In genomic region chr16:74412471-74413291, GRCm38 (mm10) we compare ENCODE assay signal across 7 mouse cellular contexts. TPM values are rescaled to one million over a fixed set of nuclear protein-coding genes. Genes with fewer than 3 reads are reported as not detected.
A peak's percentile ranks its signal among the peaks of the same experiment; 100 is the strongest.
DNase-seq lines count a peak whose midpoint lies in the region; ATAC-seq and TF ChIP-seq lines count a peak whose summit lies in the region.

No protein-coding gene starts in this region.

- H3K27ac ChIP-seq in cerebellum, adult 2 months (ENCODE audit: insufficient read depth, low read length), result no peak overlapping the region
- peak overlapping the region; percentile 92 for H3K27ac ChIP-seq in embryonic facial prominence, embryonic 15.5 days (replicated peaks)
- no peak overlapping the region for H3K27ac ChIP-seq in heart, embryonic 16.5 days (ENCODE audit: low read length)
- H3K27ac ChIP-seq in liver, embryonic 13.5 days, result no peak overlapping the region
- H3K27ac ChIP-seq in neural tube, embryonic 14.5 days (ENCODE audit: low read depth, low read length), result peak overlapping the region; percentile 91

- WGBS in cerebellum, adult 2 months, result 1% methylated on average over 20 of the region's 20 CpGs
- under 1% methylated on average over 20 of the region's 20 CpGs for WGBS in embryonic facial prominence, embryonic 15.5 days
- under 1% methylated on average over 20 of the region's 20 CpGs for WGBS in heart, embryonic 16.5 days
- WGBS in liver, embryonic 13.5 days (ENCODE audit: insufficient replicate concordance), result 1% methylated on average over 20 of the region's 20 CpGs
- under 1% methylated on average over 20 of the region's 20 CpGs for WGBS in neural tube, embryonic 14.5 days

- peak overlapping the region; percentile 91 for H3K4me3 ChIP-seq in cerebellum, adult 2 months (replicated peaks; ENCODE audit: insufficient read depth, low read depth, low read length)
- peak overlapping the region; percentile 75 for H3K4me3 ChIP-seq in embryonic facial prominence, embryonic 15.5 days (replicated peaks)
- H3K4me3 ChIP-seq in heart, embryonic 16.5 days (ENCODE audit: low read length), result peak overlapping the region; percentile 49
- H3K4me3 ChIP-seq in liver, embryonic 13.5 days (replicated peaks), result peak overlapping the region; percentile 46
- peak overlapping the region; percentile 60 for H3K4me3 ChIP-seq in neural tube, embryonic 14.5 days (ENCODE audit: low read depth, low read length)

- no peaks in the 10 kb centered on the region for H3K4me1 ChIP-seq in cerebellum, adult 2 months (ENCODE audit: control insufficient read depth, insufficient read depth, low read length)
- H3K4me1 ChIP-seq in embryonic facial prominence, embryonic 15.5 days, result no peaks in the 10 kb centered on the region
- peaks cover 10% of the 10 kb centered on the region for H3K4me1 ChIP-seq in heart, embryonic 16.5 days (ENCODE audit: control insufficient read depth, insufficient read depth, low read length)
- H3K4me1 ChIP-seq in liver, embryonic 13.5 days (replicated peaks), result no peaks in the 10 kb centered on the region
- no peaks in the 10 kb centered on the region for H3K4me1 ChIP-seq in neural tube, embryonic 14.5 days (ENCODE audit: control insufficient read depth, insufficient read depth, low read length)

- no peaks in the 10 kb centered on the region for H3K27me3 ChIP-seq in cerebellum, adult 2 months (ENCODE audit: control insufficient read depth, insufficient read depth, low read length)
- no peaks in the 10 kb centered on the region for H3K27me3 ChIP-seq in embryonic facial prominence, embryonic 15.5 days
- H3K27me3 ChIP-seq in heart, embryonic 16.5 days (ENCODE audit: control insufficient read depth, insufficient read depth, low read length), result peaks cover 6% of the 10 kb centered on the region
- peaks cover 34% of the 10 kb centered on the region for H3K27me3 ChIP-seq in liver, embryonic 13.5 days
- no peaks in the 10 kb centered on the region for H3K27me3 ChIP-seq in neural tube, embryonic 14.5 days (ENCODE audit: control insufficient read depth, insufficient read depth, low read length)

- H3K9me3 ChIP-seq in embryonic facial prominence, embryonic 15.5 days (replicated peaks), result no peaks in the 10 kb centered on the region
- H3K9me3 ChIP-seq in heart, embryonic 16.5 days (replicated peaks; ENCODE audit: control insufficient read depth, low read length), result no peaks in the 10 kb centered on the region
- no peaks in the 10 kb centered on the region for H3K9me3 ChIP-seq in liver, embryonic 13.5 days (replicated peaks)
- H3K9me3 ChIP-seq in neural tube, embryonic 14.5 days (ENCODE audit: control insufficient read depth, low read length), result no peaks in the 10 kb centered on the region

- no peak for ATAC-seq in embryonic facial prominence, embryonic 15.5 days (ENCODE audit: insufficient number of reproducible peaks, low FRiP score, low TSS enrichment, low read depth)
- peak; percentile 35; the same call in 1 of the 2 replicates for ATAC-seq in heart, embryonic 16.5 days (replicated peaks; ENCODE audit: extremely low read depth, insufficient read depth, low FRiP score)
- ATAC-seq in liver, embryonic 13.5 days (ENCODE audit: low read depth), result no peak
- peak; percentile 59; the same call in 1 of the 2 replicates for ATAC-seq in neural tube, embryonic 14.5 days (ENCODE audit: low read depth)
- ATAC-seq in monocyte, adult 5-6 weeks (replicated peaks; ENCODE audit: insufficient number of reproducible peaks, low FRiP score, low TSS enrichment, poor library complexity, severe bottlenecking), result no peak

- no peak overlapping the region for H3K9ac ChIP-seq in embryonic facial prominence, embryonic 15.5 days
- no peak overlapping the region; the same call in 1 of the 2 replicates for H3K9ac ChIP-seq in heart, embryonic 16.5 days (ENCODE audit: low read length)
- no peak overlapping the region for H3K9ac ChIP-seq in liver, embryonic 13.5 days
- H3K9ac ChIP-seq in neural tube, embryonic 14.5 days (replicated peaks; ENCODE audit: low read depth, low read length), result peak overlapping the region; percentile 41

- no peaks in the 10 kb centered on the region for H3K36me3 ChIP-seq in embryonic facial prominence, embryonic 15.5 days
- H3K36me3 ChIP-seq in heart, embryonic 16.5 days (ENCODE audit: control insufficient read depth, insufficient read depth), result no peaks in the 10 kb centered on the region
- no peaks in the 10 kb centered on the region for H3K36me3 ChIP-seq in liver, embryonic 13.5 days
- H3K36me3 ChIP-seq in neural tube, embryonic 14.5 days (ENCODE audit: control insufficient read depth, insufficient read depth, low read length), result no peaks in the 10 kb centered on the region

- peak overlapping the region; percentile 65 for H3K4me2 ChIP-seq in embryonic facial prominence, embryonic 15.5 days (replicated peaks)
- peak overlapping the region; percentile 92 for H3K4me2 ChIP-seq in heart, embryonic 16.5 days (ENCODE audit: low read depth, low read length)
- peak overlapping the region; percentile 59 for H3K4me2 ChIP-seq in liver, embryonic 13.5 days
- H3K4me2 ChIP-seq in neural tube, embryonic 14.5 days (ENCODE audit: low read depth, low read length), result peak overlapping the region; percentile 90

- TF ChIP-seq POLR2A in cerebellum, adult 2 months (IDR thresholded peaks at IDR 0.05; ENCODE audit: borderline replicate concordance, insufficient read depth, low read length), result no peak

- DNase-seq in cerebellum, adult 2 months, result peak; percentile 67 to 73
- DNase-seq in kidney, postnatal 14 days, result peak; percentile 52
- no peak for DNase-seq in liver, embryonic 13.5 days

- TF ChIP-seq CTCF in cerebellum, adult 2 months (IDR thresholded peaks at IDR 0.05; ENCODE audit: borderline replicate concordance, insufficient read depth, low read depth, low read length), result peak; percentile 61; the same call in 1 of the 2 replicates

RNA-seq across cellular contexts. Expression of gene Robo2, which starts 1.1 kb away (rescaled TPM):
- polyA plus RNA-seq in cerebellum, adult 2 months (2012; rRNA removed), result 18.7 and 20.1 TPM in 2 replicates
- 85.0 and 88.6 TPM in 2 replicates for polyA plus RNA-seq in embryonic facial prominence, embryonic 15.5 days (2015; fragmentation: Nextera tagmentation; extraction: Ambion mirVana)
- 4.4 and 6.9 TPM in 2 replicates for polyA plus RNA-seq in heart, embryonic 16.5 days (2015; fragmentation: Nextera tagmentation; extraction: Ambion mirVana)
- 4.8 and 6.4 TPM in 2 replicates for polyA plus RNA-seq in liver, embryonic 13.5 days (2015; fragmentation: Nextera tagmentation; extraction: Ambion mirVana)
- 165 and 168 TPM in 2 replicates for polyA plus RNA-seq in neural tube, embryonic 14.5 days (2014; fragmentation: Nextera tagmentation; extraction: Ambion mirVana)
- not detected in 3 replicates for total RNA-seq in monocyte, adult 5-6 weeks (2017)

Comparison
In these comparisons a context has a peak if more than half of its experiments do, and no peak if none do; other contexts are left out.
1. H3K27ac ChIP-seq: peak in embryonic facial prominence, embryonic 15.5 days (single experiment) and neural tube, embryonic 14.5 days (single experiment); none in cerebellum, adult 2 months (single experiment), heart, embryonic 16.5 days (single experiment) and liver, embryonic 13.5 days (single experiment).
2. ATAC-seq: peak in heart, embryonic 16.5 days (single experiment) and neural tube, embryonic 14.5 days (single experiment); none in embryonic facial prominence, embryonic 15.5 days (single experiment), liver, embryonic 13.5 days (single experiment) and monocyte, adult 5-6 weeks (single experiment).
3. Peak in every context shown above with its lines, with median percentiles within 50 percentile points of each other: H3K4me3 ChIP-seq and H3K4me2 ChIP-seq.